Mouse (Mus musculus): Measurements from ENCODE around the gene Fras1. TPM values are rescaled to one million over a fixed set of nuclear protein-coding genes. Genes with fewer than 3 reads are reported as not detected.

Gene Fras1
- polyA plus RNA-seq, 1 experiment from 2014 or later, result 0.81 TPM

DNA sequence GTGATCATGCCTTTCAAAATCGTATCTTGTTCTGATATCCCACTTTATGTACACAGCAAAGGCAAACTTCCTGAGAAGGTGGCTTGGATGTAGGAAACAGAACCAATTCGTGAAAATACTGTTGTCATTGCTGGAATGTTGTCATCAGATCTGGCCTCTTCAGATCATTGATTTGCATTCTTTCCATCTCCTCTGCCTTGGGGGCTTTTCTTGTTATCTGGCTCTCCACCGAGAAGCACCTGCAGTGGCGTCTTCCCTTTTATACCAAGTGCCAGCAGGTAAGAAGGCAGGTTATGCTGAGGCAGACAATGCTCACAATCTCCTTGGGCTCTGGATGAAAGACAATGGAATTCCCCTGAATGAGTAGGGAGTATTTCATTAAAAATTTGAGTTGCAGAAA, 108.3 kb downstream of the Fras1 start:
- ATAC-seq (ENCODE audit: insufficient read depth), result no peak
- WGBS (ENCODE audit: insufficient replicate concordance), result 48% methylated on average over 4 of the region's 4 CpGs
- no peak overlapping the region for H3K9ac ChIP-seq
- no peaks in the 10 kb centered on the region for H3K9me3 ChIP-seq (replicated peaks)
- no peaks in the 10 kb centered on the region for H3K4me1 ChIP-seq (replicated peaks)
- no peak overlapping the region for H3K27ac ChIP-seq (replicated peaks)
- no peaks in the 10 kb centered on the region for H3K36me3 ChIP-seq (replicated peaks)
- no peak overlapping the region for H3K4me2 ChIP-seq
- H3K27me3 ChIP-seq, result no peaks in the 10 kb centered on the region
- no peak overlapping the region for H3K4me3 ChIP-seq (replicated peaks)

DNA sequence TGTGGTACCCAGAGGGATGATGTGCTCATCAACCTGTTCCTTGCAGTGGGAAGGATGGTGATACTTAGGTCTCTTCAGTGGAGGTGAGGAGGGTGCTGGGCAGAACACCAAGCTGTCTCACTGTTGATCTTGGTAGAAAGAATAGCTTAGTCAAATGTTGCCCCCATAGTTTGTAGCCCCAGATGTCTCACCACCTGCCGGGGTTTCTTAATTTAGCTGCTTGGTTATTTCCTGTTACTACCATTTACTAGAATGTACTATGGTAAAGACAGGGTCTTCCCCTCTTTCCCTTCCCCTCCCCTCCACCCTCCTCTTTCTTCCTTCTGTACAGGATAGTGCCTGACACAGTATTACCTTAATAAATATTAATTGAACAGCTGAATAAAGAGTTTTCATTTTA, 118.7 kb downstream of the Fras1 start:
- no peak for ATAC-seq (ENCODE audit: insufficient read depth)

DNA sequence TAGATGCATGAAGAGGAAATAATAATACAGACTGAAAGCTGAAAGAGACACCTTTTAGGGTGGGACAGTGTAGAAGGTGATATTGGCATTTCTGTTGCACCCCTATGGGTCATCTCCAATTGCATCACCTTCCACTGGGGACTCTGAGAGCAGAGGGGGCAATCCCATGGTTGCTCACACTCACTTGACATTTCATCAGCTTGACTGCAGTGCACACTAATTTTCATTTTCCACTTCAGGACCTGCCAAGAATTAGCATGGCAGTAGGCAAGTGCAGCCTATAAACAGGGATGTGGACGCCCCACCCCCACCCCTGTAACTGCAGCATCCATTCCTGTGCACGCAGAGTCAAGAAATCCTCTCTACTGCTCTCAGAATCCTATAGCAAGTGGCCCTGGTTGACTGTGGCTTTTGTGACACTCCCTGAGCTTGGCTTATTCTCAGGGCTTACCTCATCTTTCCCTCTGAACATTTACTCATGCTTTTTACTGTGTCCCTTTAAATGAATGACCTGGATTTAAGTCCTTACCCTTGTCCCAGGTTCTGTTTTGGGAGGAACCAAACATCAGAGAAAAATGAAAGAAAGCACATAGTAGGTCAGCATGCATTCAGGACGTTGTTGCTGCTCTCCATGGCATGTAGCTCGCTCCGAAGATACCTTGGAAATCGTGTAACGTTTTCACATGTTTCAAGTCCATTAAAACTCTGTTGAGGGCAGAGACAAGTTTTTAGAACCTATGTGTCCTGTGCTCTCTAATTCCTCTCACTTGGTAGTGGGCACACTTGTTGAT, 120.9 kb downstream of the Fras1 start:
- H3K27me3 ChIP-seq, result no peaks in the 10 kb centered on the region
- H3K4me3 ChIP-seq (replicated peaks), result no peak overlapping the region
- no peaks in the 10 kb centered on the region for H3K9me3 ChIP-seq (replicated peaks)
- no peak overlapping the region for H3K27ac ChIP-seq (replicated peaks)
- H3K4me2 ChIP-seq, result no peak overlapping the region
- H3K9ac ChIP-seq, result no peak overlapping the region
- no peak for ATAC-seq (ENCODE audit: insufficient read depth)
- H3K36me3 ChIP-seq (replicated peaks), result no peaks in the 10 kb centered on the region
- no peaks in the 10 kb centered on the region for H3K4me1 ChIP-seq (replicated peaks)
- whole genome bisulfite sequencing (ENCODE audit: insufficient replicate concordance), result 66% methylated on average over 7 of the region's 7 CpGs

More for the DNA sequence above, 118.7 kb downstream of the Fras1 start:
- WGBS (ENCODE audit: insufficient replicate concordance), result 60% methylated on average over 1 of the region's 1 CpGs
- H3K27me3 ChIP-seq, result no peaks in the 10 kb centered on the region
- no peaks in the 10 kb centered on the region for H3K9me3 ChIP-seq (replicated peaks)
- no peak overlapping the region for H3K4me2 ChIP-seq
- no peak overlapping the region for H3K27ac ChIP-seq (replicated peaks)
- H3K9ac ChIP-seq, result no peak overlapping the region
- H3K4me3 ChIP-seq (replicated peaks), result no peak overlapping the region
- H3K36me3 ChIP-seq (replicated peaks), result no peaks in the 10 kb centered on the region
- no peaks in the 10 kb centered on the region for H3K4me1 ChIP-seq (replicated peaks)

DNA sequence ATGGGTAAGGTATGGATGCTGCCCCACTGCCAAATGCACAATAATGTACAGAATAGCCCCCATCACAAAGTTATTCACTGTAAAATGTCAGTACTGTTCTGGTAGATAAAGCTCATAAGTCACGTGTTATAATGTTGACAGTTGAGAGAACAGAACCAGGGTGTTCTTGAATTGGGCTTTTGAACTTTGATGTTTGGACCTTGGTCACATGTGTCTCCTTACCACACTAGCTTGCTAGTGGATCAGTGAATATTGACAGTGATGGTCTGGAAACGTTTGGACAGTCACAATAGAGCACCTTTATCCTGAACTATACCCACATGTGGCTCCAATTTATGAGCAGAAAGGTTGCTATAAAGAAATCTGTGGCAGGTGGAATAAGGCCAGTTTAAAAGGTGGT, 124.3 kb downstream of the Fras1 start:
- Histone ChIP-seq H3K27me3 (no peaks in the 10 kb centered on the region), H3K4me1 (replicated peaks) (no peaks in the 10 kb centered on the region), H3K4me2 (no peak overlapping the region), H3K36me3 (replicated peaks) (no peaks in the 10 kb centered on the region), H3K9ac (no peak overlapping the region), H3K4me3 (replicated peaks) (no peak overlapping the region), H3K9me3 (replicated peaks) (no peaks in the 10 kb centered on the region), H3K27ac (replicated peaks) (no peak overlapping the region)
- 32% methylated on average over 2 of the region's 2 CpGs for WGBS (ENCODE audit: insufficient replicate concordance)
- no peak for ATAC-seq (ENCODE audit: insufficient read depth)

DNA sequence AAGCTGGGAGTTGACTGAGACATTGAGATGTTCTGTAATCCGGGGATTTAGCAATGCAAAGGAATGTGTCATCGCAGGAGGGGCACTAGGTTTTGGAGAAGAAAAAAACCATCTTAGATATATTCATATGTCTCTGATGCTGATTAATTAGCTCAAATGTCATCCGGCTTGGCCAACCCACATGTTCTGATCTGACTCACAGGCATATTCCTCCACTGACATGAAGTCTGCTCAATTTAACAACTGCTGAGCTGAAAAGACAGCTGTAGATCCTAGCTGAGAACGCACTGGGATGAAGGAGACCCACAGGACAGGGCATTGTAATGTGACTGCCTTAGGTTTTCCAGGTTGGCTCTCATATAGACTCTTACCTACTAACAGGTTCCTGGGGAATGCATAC, 128.0 kb downstream of the Fras1 start:
- no peaks in the 10 kb centered on the region for H3K9me3 ChIP-seq (replicated peaks)
- H3K27me3 ChIP-seq, result no peaks in the 10 kb centered on the region
- no peak overlapping the region for H3K27ac ChIP-seq (replicated peaks)
- H3K4me3 ChIP-seq (replicated peaks), result no peak overlapping the region
- no peak for ATAC-seq (ENCODE audit: insufficient read depth)
- WGBS (ENCODE audit: insufficient replicate concordance), result 68% methylated on average over 4 of the region's 4 CpGs
- no peak overlapping the region for H3K4me2 ChIP-seq
- H3K9ac ChIP-seq, result no peak overlapping the region
- H3K4me1 ChIP-seq (replicated peaks), result no peaks in the 10 kb centered on the region
- no peaks in the 10 kb centered on the region for H3K36me3 ChIP-seq (replicated peaks)

DNA sequence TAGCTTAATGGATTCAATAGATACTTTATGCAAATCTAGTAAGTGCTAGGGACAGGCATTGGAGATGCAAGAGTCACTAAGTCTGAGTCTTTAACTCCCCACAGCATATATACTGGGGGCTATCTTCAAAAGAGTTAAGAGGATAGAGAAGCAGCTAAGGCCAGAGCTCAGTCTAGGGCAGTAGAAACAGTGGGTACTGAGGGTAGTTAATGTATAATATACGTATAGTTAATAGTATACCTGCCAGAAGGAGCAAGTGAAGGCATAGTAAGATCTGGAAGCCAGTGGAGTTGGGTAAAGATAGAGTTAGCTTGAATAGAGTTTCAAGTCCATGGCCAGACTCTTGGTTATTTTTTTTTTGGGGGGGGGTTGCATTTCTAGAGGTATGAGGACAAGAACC, 128.6 kb downstream of the Fras1 start:
- 42% methylated on average over 1 of the region's 1 CpGs for WGBS (ENCODE audit: insufficient replicate concordance)
- no peak overlapping the region for H3K27ac ChIP-seq (replicated peaks)

DNA sequence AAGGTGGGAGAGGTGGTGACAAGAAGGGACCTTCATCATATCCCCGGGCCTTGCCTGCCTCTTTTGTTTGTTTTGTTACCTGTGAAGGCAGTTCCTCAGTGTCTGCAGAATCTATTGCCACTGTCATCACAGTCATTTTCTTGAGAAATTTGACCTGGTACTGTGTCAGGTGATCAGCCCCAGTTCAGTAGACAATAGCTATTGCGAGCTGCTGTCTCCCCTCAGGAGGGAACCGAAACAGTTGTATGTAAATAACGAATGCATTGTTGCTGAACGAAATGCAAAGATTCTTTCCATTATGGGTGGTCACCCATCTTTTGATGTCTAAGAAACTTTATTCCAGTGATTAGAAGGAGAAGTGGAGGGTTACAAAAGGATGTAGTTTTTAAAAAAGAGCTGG, 137.2 kb downstream of the Fras1 start:
- Histone ChIP-seq H3K9me3 (replicated peaks) (no peaks in the 10 kb centered on the region), H3K27ac (replicated peaks) (no peak overlapping the region), H3K4me3 (replicated peaks) (no peak overlapping the region), H3K36me3 (replicated peaks) (no peaks in the 10 kb centered on the region), H3K27me3 (no peaks in the 10 kb centered on the region), H3K4me1 (replicated peaks) (no peaks in the 10 kb centered on the region), H3K9ac (no peak overlapping the region), H3K4me2 (no peak overlapping the region)
- WGBS (ENCODE audit: insufficient replicate concordance), result 60% methylated on average over 5 of the region's 5 CpGs
- no peak for ATAC-seq (ENCODE audit: insufficient read depth)

More for the DNA sequence above, 128.6 kb downstream of the Fras1 start:
- H3K27me3 ChIP-seq, result no peaks in the 10 kb centered on the region
- no peak overlapping the region for H3K4me3 ChIP-seq (replicated peaks)
- H3K9me3 ChIP-seq (replicated peaks), result no peaks in the 10 kb centered on the region
- H3K4me2 ChIP-seq, result no peak overlapping the region
- no peaks in the 10 kb centered on the region for H3K36me3 ChIP-seq (replicated peaks)
- H3K9ac ChIP-seq, result no peak overlapping the region
- ATAC-seq (ENCODE audit: insufficient read depth), result no peak
- H3K4me1 ChIP-seq (replicated peaks), result no peaks in the 10 kb centered on the region

DNA sequence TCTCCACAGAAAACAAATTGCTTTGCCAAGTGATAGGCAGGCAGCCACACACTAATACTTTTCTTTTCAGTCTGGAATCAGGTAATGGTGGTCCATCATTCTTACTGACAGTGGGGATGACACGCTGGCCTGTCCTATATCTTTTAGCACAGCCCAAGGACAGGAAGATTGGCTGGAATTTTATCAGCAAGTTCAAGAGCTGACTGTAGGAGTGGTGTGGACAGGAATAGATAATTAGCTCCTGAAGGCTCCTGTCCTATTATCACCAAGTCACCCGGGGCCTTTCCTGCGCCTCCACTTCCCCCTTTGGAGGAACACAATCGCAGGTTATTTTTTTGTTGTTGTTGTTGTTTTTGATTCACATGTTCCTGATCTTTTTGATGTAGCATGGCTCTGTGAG, 139.6 kb downstream of the Fras1 start:
- Histone ChIP-seq H3K36me3 (replicated peaks) (no peaks in the 10 kb centered on the region), H3K4me1 (replicated peaks) (no peaks in the 10 kb centered on the region), H3K4me3 (replicated peaks) (no peak overlapping the region), H3K4me2 (no peak overlapping the region), H3K27ac (replicated peaks) (no peak overlapping the region), H3K27me3 (no peaks in the 10 kb centered on the region), H3K9ac (no peak overlapping the region), H3K9me3 (replicated peaks) (no peaks in the 10 kb centered on the region)
- ATAC-seq (ENCODE audit: insufficient read depth), result no peak
- 20% methylated on average over 4 of the region's 4 CpGs for WGBS (ENCODE audit: insufficient replicate concordance)

DNA sequence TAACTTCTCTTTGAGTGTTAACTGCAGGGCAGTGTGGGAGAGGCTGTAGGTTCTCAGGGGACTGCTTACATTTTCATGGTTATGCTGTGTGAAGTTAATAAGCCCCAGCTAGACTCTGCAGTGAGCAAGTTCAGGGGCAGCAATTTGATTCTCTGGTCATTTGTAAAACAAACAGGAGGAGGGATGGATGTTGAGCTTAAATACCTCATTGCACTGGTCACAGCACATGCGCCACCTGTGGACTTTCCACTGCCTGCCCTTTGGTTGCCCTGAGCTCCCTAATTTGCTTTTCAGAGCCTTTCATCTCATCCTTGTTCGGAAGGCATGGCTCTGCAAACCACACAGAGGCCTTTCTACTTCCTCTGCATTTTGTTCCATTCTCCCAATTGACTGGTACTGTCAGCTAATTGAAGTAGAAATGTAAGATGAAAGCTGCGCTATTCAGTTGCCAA, 142.1 kb downstream of the Fras1 start:
- WGBS (ENCODE audit: insufficient replicate concordance), result 65% methylated on average over 3 of the region's 3 CpGs

DNA sequence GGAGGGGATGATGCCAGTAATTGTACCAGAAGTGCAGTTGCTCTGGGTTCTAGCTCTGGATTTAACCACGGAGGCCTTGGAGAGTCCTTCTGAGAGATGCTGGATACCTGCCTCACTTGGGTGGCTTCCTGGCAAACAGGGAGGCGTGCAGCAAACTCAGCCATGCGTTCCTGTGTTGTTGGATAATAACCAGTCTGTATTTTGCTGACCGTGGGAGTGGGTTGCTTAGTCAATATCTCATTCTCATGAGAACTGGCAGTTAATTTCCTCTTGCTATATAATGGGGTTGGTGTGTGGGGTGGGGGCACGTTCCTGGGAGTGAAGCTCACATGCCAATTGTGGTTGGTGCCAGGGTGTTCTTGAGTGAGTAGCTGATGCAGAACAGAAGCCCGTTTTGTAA, 142.6 kb downstream of the Fras1 start:
- no peak for ATAC-seq (ENCODE audit: insufficient read depth)
- Histone ChIP-seq H3K4me3 (replicated peaks) (no peak overlapping the region), H3K4me2 (no peak overlapping the region), H3K36me3 (replicated peaks) (no peaks in the 10 kb centered on the region), H3K27me3 (no peaks in the 10 kb centered on the region), H3K9ac (no peak overlapping the region), H3K4me1 (replicated peaks) (no peaks in the 10 kb centered on the region), H3K27ac (replicated peaks) (no peak overlapping the region), H3K9me3 (replicated peaks) (no peaks in the 10 kb centered on the region)
- 59% methylated on average over 6 of the region's 6 CpGs for WGBS (ENCODE audit: insufficient replicate concordance)

More for the DNA sequence above, 142.1 kb downstream of the Fras1 start:
- no peak for ATAC-seq (ENCODE audit: insufficient read depth)
- no peaks in the 10 kb centered on the region for H3K9me3 ChIP-seq (replicated peaks)
- no peak overlapping the region for H3K4me3 ChIP-seq (replicated peaks)
- no peaks in the 10 kb centered on the region for H3K27me3 ChIP-seq
- H3K4me2 ChIP-seq, result no peak overlapping the region
- no peak overlapping the region for H3K9ac ChIP-seq
- no peak overlapping the region for H3K27ac ChIP-seq (replicated peaks)
- H3K4me1 ChIP-seq (replicated peaks), result no peaks in the 10 kb centered on the region
- H3K36me3 ChIP-seq (replicated peaks), result no peaks in the 10 kb centered on the region

DNA sequence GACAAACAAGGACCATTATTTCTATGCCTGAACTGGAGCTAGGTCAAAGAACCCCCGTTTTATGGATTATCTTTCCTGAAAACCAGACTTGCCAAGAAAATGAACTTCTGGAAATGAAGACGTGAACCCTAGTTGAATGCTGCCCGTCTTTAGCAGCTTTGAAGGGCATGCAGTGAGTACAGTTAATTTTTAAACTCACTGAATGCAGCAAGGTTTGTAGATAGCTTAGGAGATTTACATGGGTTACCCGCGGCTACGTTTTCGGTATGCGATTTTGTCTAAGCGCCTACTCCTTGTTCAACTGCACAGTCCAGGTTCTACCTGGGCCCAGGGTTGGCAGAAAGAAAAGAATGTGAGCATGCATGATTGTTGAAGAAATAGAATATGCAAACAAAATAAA, 147.8 kb downstream of the Fras1 start:
- Histone ChIP-seq H3K9ac (no peak overlapping the region), H3K9me3 (replicated peaks) (no peaks in the 10 kb centered on the region), H3K4me3 (replicated peaks) (no peak overlapping the region), H3K4me2 (peak overlapping the region; percentile 25; the same call in 1 of the 2 replicates), H3K4me1 (replicated peaks) (no peaks in the 10 kb centered on the region), H3K27me3 (no peaks in the 10 kb centered on the region), H3K36me3 (replicated peaks) (no peaks in the 10 kb centered on the region), H3K27ac (replicated peaks) (no peak overlapping the region)
- WGBS (ENCODE audit: insufficient replicate concordance), result 69% methylated on average over 9 of the region's 9 CpGs
- ATAC-seq (ENCODE audit: insufficient read depth), result no peak

DNA sequence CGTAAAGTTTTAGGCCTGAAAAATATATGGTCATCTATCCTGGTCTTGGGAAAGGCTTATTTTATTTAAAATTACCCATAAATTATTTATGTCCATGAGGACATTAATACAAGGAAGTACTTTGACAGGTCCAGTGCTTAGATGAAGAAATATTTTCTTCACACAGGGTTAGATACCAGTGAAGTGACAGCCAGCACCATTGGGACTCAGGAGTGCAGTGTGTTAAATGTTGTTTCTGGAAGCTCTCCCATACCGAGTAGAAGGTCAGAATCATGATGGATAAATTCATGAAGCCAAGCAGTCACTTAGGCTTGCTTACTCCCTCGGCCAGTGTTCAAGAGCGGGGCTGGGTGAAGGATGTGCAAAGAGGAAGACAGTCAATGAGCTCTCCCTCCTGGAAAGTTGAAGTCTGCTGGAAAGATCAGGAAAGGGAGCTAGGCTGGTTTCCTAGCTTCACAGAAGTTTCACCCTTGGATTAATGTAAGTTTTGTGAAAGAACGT, 149.2 kb downstream of the Fras1 start:
- H3K4me3 ChIP-seq (replicated peaks), result no peak overlapping the region
- no peak for ATAC-seq (ENCODE audit: insufficient read depth)

More for the DNA sequence above, 149.2 kb downstream of the Fras1 start:
- WGBS (ENCODE audit: insufficient replicate concordance), result 70% methylated on average over 5 of the region's 5 CpGs
- Histone ChIP-seq H3K4me2 (no peak overlapping the region), H3K9ac (no peak overlapping the region), H3K36me3 (replicated peaks) (no peaks in the 10 kb centered on the region), H3K27ac (replicated peaks) (no peak overlapping the region), H3K9me3 (replicated peaks) (no peaks in the 10 kb centered on the region), H3K27me3 (no peaks in the 10 kb centered on the region), H3K4me1 (replicated peaks) (no peaks in the 10 kb centered on the region)

Measured in liver, embryonic 15.5 days (tissue).